Mouse (Mus musculus) adrenal gland, postnatal 36 days (tissue): ENCODE data around the gene 1700023F06Rik. TPM values are rescaled to one million over a fixed set of nuclear protein-coding genes. Genes with fewer than 3 reads are reported as not detected.

ENCODE experiments used
- DNase-seq, 2 experiments: peaks; one replicate each; pipeline ENCODE4 v3.0.0; 2021; ENCODE audit warnings: mixed read lengths in 1 of 2
- total RNA-seq, 2 experiments: library from RNA; stranded (reverse); gene quantifications; 2 replicates each; pipeline ENCODE4 v1.2.3; 2021

Gene 1700023F06Rik
- total RNA-seq, 2 experiments from 2014 or later, result not detected

DNA sequence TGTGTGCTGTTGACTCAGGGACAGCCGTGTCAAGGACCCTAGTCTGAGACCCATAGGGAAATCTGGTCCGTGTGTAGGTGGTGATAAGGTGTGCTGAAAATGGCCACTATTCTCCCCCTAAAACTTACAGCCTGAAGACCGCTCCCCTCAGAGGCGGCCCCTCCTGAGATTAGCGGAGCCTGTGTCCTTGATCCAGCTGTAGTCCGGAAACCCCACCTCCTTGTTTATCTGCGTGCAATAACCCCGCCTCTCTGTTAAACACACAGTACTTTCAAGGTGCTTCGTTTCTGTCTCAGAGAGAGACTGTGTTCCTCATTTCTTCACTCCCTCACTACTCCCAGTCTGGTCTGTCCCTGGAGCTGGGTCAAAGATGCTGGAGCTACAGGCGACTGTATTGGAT lies 44.0 kb downstream of the 1700023F06Rik start:
- peak; percentile 53 to 62 for DNase-seq

DNA sequence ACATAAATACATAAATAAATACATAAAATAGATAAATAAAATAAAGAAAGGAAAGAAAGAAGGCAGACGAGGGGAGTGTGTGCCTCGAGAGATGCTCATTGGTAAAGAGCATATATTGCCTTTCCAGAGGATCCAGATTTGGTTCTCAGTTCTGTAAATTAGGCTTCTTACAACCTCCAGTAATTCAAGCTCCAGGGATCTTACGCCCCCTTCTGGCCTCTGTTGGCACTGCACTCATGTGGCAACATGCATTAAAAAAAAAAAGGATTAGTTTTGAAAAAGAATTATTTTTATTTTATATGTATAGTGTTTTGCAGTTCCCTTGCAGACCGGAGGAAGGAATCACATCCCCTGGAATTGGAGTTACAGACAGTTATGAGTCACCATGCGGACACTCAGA lies 46.2 kb downstream of the 1700023F06Rik start:
- DNase-seq, result peak in 1 of 2 experiments; percentile 55

DNA sequence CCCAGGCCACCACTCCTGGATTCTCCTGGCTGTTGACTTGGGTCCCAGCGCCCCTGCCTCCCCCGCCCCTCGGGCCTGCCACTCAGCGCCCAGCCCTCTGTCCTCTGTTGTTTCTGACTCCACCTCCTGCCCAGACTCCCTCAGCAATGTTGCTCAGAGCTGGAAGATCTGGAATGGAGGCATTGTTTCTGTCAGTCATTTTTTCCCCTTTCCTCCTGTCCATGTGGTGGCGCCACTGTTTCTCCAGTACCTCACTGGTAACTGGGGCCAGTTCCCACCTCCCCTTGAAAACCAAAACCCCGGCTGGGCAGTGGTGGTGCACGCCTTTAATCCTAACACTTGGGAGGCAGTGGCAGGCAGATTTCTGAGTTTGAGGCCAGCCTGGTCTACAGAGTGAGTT lies 46.9 kb downstream of the 1700023F06Rik start:
- no peak for DNase-seq

DNA sequence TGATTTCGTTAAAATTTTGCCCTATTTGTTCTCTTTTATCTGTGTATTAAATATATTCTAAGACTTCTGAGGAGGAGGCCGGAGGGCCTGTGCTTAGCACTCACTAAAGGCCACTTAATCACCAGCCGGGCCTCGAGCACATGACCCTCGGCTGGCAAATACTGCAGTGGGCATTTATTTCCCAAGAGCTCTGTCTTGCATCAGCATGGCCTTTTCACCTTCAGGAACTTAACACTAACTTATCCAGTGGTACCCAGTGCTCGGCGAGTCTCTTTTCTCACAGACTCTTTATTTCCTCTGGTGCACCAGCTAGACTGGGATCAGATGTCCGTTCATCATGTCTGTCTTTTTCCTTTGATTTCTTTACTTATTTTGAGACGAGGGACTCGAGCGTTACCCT lies 47.6 kb downstream of the 1700023F06Rik start:
- DNase-seq, result no peak

DNA sequence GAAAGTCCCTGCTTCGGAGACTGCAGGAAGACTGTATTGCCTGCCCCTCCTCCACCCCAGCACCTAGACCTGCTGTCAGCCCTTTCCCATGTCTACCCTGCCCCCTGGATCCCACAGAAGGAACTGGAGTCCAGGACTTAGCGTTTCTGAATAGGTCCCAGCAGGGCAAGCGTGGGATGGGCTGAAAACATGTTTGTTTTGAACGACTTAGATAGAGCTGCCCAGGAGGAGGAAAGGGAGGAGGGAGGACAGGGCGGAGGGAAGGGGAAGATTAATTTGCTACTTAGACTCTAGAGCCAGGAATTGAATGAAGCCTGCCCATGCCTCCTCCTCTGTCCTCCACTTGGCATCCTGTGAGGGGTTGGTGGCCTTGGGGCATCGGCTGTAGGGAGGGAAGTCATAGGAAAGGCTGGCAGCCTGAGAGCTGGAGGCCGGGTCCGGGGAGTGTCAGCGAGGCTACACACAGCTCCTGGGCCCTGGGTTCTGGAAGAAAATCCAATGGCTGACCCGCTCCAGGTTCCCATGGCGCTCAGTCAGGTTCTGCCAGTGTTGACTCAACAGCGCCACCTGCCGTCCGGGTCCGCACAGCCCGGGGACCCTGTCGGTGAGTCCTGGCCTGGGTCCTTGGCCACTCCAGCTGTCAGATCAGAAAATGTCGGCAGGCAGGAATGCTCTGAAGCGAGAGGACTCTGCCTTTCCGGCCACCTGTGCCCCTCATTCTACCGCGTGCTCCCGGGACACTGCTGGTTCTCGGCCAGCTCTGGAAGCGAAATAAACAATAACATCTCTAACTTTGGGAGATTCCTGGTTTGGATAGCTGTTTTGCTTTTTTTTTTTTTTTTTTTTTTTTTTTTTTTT lies 49.5 kb downstream of the 1700023F06Rik start:
- DNase-seq, result peak; percentile 99

DNA sequence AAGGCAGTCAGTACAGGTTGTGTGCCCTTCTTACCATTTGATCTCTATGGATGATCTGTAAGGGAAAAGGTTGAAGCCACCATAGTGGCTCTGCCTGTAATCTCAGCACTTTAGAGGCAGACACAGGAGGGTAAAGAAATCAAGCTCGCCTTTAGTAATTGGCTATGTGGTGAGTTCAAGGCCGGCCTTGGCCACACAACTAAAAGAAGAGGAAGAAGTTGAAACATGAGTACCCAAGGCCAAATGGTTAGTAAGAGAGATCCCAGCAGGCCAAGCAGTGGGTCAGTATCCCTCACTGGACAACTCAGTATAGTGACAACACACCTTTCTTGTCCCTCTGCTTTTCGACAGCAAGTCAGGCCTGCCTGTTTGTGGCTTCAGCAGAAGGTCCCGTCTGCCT lies 58.6 kb downstream of the 1700023F06Rik start:
- DNase-seq, result peak in 1 of 2 experiments; percentile 63

Other genes with a start within 250 kb of the 1700023F06Rik start
- gene Nmt1, start 180.4 kb downstream of the 1700023F06Rik start, total RNA-seq, result 100 to 1,000 TPM; 100 to 114 TPM
- 10 to 100 TPM; 65.4 to 66.8 TPM for gene Dcakd, start 180.2 kb downstream of the 1700023F06Rik start, total RNA-seq
- 10 to 100 TPM; 10.1 to 11.1 TPM for gene Plcd3, start 106.9 kb downstream of the 1700023F06Rik start, total RNA-seq
- gene Acbd4, start 106.9 kb downstream of the 1700023F06Rik start, total RNA-seq, result 100 to 1,000 TPM; 118 to 127 TPM
- gene Hexim1, start 92.3 kb downstream of the 1700023F06Rik start, total RNA-seq, result 10 to 100 TPM; 68.8 to 72.2 TPM
- gene Hexim2, start 76.1 kb downstream of the 1700023F06Rik start, total RNA-seq, result 1 to 10 TPM; 3.5 to 5.9 TPM
- 10 to 100 TPM; 16.4 to 17.3 TPM for gene Fmnl1, start 37.5 kb downstream of the 1700023F06Rik start, total RNA-seq
- gene Spata32, start 9.9 kb upstream of the 1700023F06Rik start, total RNA-seq, result not detected
- 1 to 10 TPM; 4.7 to 7.7 TPM for gene Map3k14, start 58.9 kb upstream of the 1700023F06Rik start, total RNA-seq
- 10 to 100 TPM; 10.1 to 16.3 TPM for gene Arhgap27, start 155.1 kb upstream of the 1700023F06Rik start, total RNA-seq
- 10 to 100 TPM; 20.1 to 21.5 TPM for gene Plekhm1, start 204.1 kb upstream of the 1700023F06Rik start, total RNA-seq